ENCODE assay signal across 10 mouse cellular contexts in genomic region chr8:125560825-125561490, GRCm38 (mm10). TPM values are rescaled to one million over a fixed set of nuclear protein-coding genes. Genes with fewer than 3 reads are reported as not detected.
DNase-seq lines count a peak whose midpoint lies in the region; ATAC-seq and TF ChIP-seq lines count a peak whose summit lies in the region.
"Had no signal": no experiment of that assay in that cellular context is flagged by ENCODE, and none has a peak within 500 bp of the region (broad histone marks: within the 10 kb centered on the region; RNA-seq: fewer than 3 reads in every experiment).

No protein-coding gene starts in this region.

- no peak for TF ChIP-seq CTCF in spleen, adult 2 months (IDR thresholded peaks at IDR 0.05; ENCODE audit: extremely low read depth, insufficient read depth, insufficient read length, insufficient replicate concordance)

- no peaks in the 10 kb centered on the region for H3K27me3 ChIP-seq in heart, embryonic 10.5 days (ENCODE audit: insufficient read depth, poor library complexity, severe bottlenecking)
- no peaks in the 10 kb centered on the region for H3K27me3 ChIP-seq in spleen, adult 2 months (ENCODE audit: control insufficient read depth, insufficient read depth, low read length)
- H3K27me3 ChIP-seq in forebrain, embryonic 16.5 days (replicated peaks; ENCODE audit: control insufficient read depth, insufficient read depth, low read length): no peaks in the 10 kb centered on the region
- H3K27me3 ChIP-seq: hindbrain, embryonic 12.5 days had no signal

- no peak for TF ChIP-seq POLR2A in spleen, adult 2 months (IDR thresholded peaks at IDR 0.05; ENCODE audit: low read depth, low read length)

- H3K4me2 ChIP-seq in forebrain, embryonic 16.5 days (ENCODE audit: low read length): no peak overlapping the region
- H3K4me2 ChIP-seq: hindbrain, embryonic 12.5 days had no signal

- H3K36me3 ChIP-seq in heart, embryonic 10.5 days: no peaks in the 10 kb centered on the region
- no peaks in the 10 kb centered on the region for H3K36me3 ChIP-seq in spleen, adult 2 months (ENCODE audit: control insufficient read depth, insufficient read depth, low read length)
- no peaks in the 10 kb centered on the region for H3K36me3 ChIP-seq in forebrain, embryonic 16.5 days (ENCODE audit: control insufficient read depth, insufficient read depth)
- H3K36me3 ChIP-seq: hindbrain, embryonic 12.5 days had no signal

- 52% methylated on average over 11 of the region's 11 CpGs for WGBS in heart, embryonic 10.5 days
- WGBS in spleen, adult 2 months: 42% methylated on average over 11 of the region's 11 CpGs
- WGBS in forebrain, embryonic 16.5 days: 69% methylated on average over 11 of the region's 11 CpGs

- peak overlapping the region; percentile 60; the same call in 1 of the 2 replicates for H3K27ac ChIP-seq in heart, embryonic 10.5 days
- H3K27ac ChIP-seq in spleen, adult 2 months (ENCODE audit: insufficient read depth, low read length): peak overlapping the region; percentile 27
- peak overlapping the region; percentile 97; the same call in 1 of the 2 replicates for H3K27ac ChIP-seq in forebrain, embryonic 16.5 days (ENCODE audit: low read length)
- H3K27ac ChIP-seq: liver, embryonic 14.5 days had no signal

- ATAC-seq in forebrain, embryonic 16.5 days: no peak
- ATAC-seq in monocyte, adult 5-6 weeks (replicated peaks; ENCODE audit: insufficient number of reproducible peaks, low FRiP score, low TSS enrichment, poor library complexity, severe bottlenecking): no peak

- no peaks in the 10 kb centered on the region for H3K9me3 ChIP-seq in heart, embryonic 10.5 days
- no peaks in the 10 kb centered on the region for H3K9me3 ChIP-seq in forebrain, embryonic 16.5 days (ENCODE audit: control insufficient read depth, low read length)
- H3K9me3 ChIP-seq: hindbrain, embryonic 12.5 days had no signal

- DNase-seq in heart, embryonic 10.5 days (ENCODE audit: low spot score): no peak
- DNase-seq in heart, adult 8-10 months (ENCODE audit: low spot score): no peak
- DNase-seq in spleen, adult 2 months (ENCODE audit: low read depth in 1 of 2, low spot score in 2 of 2): no peak
- DNase-seq in spleen, adult 12 weeks (ENCODE audit: low spot score): no peak
- DNase-seq in right cerebral cortex, postnatal 4 days: no peak
- DNase-seq in testis, postnatal 14 days (ENCODE audit: low spot score): no peak

- H3K4me3 ChIP-seq in heart, embryonic 10.5 days: no peak overlapping the region
- no peak overlapping the region for H3K4me3 ChIP-seq in spleen, adult 2 months (ENCODE audit: extremely low read depth, insufficient read depth, insufficient read length)
- H3K4me3 ChIP-seq in forebrain, embryonic 16.5 days (replicated peaks; ENCODE audit: low read length): no peak overlapping the region
- H3K4me3 ChIP-seq: hindbrain, embryonic 12.5 days had no signal

- no peak overlapping the region for H3K9ac ChIP-seq in forebrain, embryonic 16.5 days (replicated peaks; ENCODE audit: low read depth, low read length)
- H3K9ac ChIP-seq: hindbrain, embryonic 12.5 days; liver, embryonic 14.5 days had no signal

- peaks cover 91% of the 10 kb centered on the region for H3K4me1 ChIP-seq in heart, embryonic 10.5 days
- peaks cover 39% of the 10 kb centered on the region for H3K4me1 ChIP-seq in spleen, adult 2 months (ENCODE audit: control insufficient read depth, insufficient read depth, insufficient read length)
- H3K4me1 ChIP-seq in forebrain, embryonic 16.5 days (replicated peaks; ENCODE audit: control insufficient read depth, insufficient read depth, low read length): peaks cover 49% of the 10 kb centered on the region

RNA-seq across cellular contexts. Expression of gene Sipa1l2, which starts 8.7 kb away (rescaled TPM):
- 24.9 and 32.6 TPM in 2 replicates for polyA plus RNA-seq in heart, embryonic 10.5 days (2016; fragmentation: Nextera tagmentation; extraction: Ambion mirVana)
- total RNA-seq in heart, adult 8-10 months (2022): 10 to 100 TPM; 41.6 to 49.5 (median 44.5) TPM
- polyA plus RNA-seq in spleen, adult 2 months (2012; rRNA removed): 9.7 and 12.1 TPM in 2 replicates
- polyA plus RNA-seq in forebrain, embryonic 16.5 days (2015; fragmentation: Nextera tagmentation; extraction: Ambion mirVana): 32.8 and 33.4 TPM in 2 replicates
- total RNA-seq in monocyte, adult 5-6 weeks (2017): 14.4 to 15.8 TPM (median 15.8 TPM) in 3 replicates

Comparison
In these comparisons a context has a peak if more than half of its experiments do, and no peak if none do; other contexts are left out.
1. H3K27ac ChIP-seq: peak in every context shown above with its lines; median percentile 97 in forebrain, embryonic 16.5 days; 60 in heart, embryonic 10.5 days; 27 in spleen, adult 2 months.